Mouse (Mus musculus): Measurements from ENCODE around the gene Pafah1b2.
A peak's percentile ranks its signal among the peaks of the same experiment; 100 is the strongest.

Pafah1b2 gene

GRCm38 (mm10) chr9:45942916-45943315 lies 69.6 kb downstream of the Pafah1b2 start:
- DNase-seq (ENCODE audit: low spot score in 2 of 2): no peak

- DNase-seq (ENCODE audit: low spot score in 2 of 2): no peak
These were observed 70.0 kb downstream of the Pafah1b2 start for GRCm38 (mm10) chr9:45942464-45942863.

GRCm38 (mm10) chr9:45941329-45941888 lies 71.1 kb downstream of the Pafah1b2 start:
- DNase-seq (ENCODE audit: low spot score in 2 of 2): no peak

GRCm38 (mm10) chr9:45939794-45940193 lies 72.7 kb downstream of the Pafah1b2 start:
- no peak for DNase-seq (ENCODE audit: low spot score in 2 of 2)

GRCm38 (mm10) chr9:45938952-45939637 lies 73.4 kb downstream of the Pafah1b2 start:
- DNase-seq (ENCODE audit: low spot score in 2 of 2): no peak

- no peak for DNase-seq (ENCODE audit: low spot score in 2 of 2)
These were observed 74.4 kb downstream of the Pafah1b2 start for GRCm38 (mm10) chr9:45938088-45938487.

GRCm38 (mm10) chr9:45936883-45937282 lies 75.6 kb downstream of the Pafah1b2 start:
- peak in 1 of 2 experiments; percentile 58 for DNase-seq (ENCODE audit: low spot score in 2 of 2)

- no peak for DNase-seq (ENCODE audit: low spot score in 2 of 2)
These were observed 76.8 kb downstream of the Pafah1b2 start, which contains the start of gene Tagln for GRCm38 (mm10) chr9:45935628-45936210. Gene Tagln, minus strand, starts transcription at chr9:45936058.

GRCm38 (mm10) chr9:45932571-45933415 lies 79.7 kb downstream of the Pafah1b2 start:
- DNase-seq (ENCODE audit: low spot score in 2 of 2): no peak

GRCm38 (mm10) chr9:45931958-45932357 lies 80.5 kb downstream of the Pafah1b2 start:
- DNase-seq (ENCODE audit: low spot score in 2 of 2): no peak

GRCm38 (mm10) chr9:45929285-45929684 lies 83.2 kb downstream of the Pafah1b2 start:
- DNase-seq (ENCODE audit: low spot score in 2 of 2): no peak

GRCm38 (mm10) chr9:45919895-45920294 lies 92.6 kb downstream of the Pafah1b2 start:
- no peak for DNase-seq (ENCODE audit: low spot score in 2 of 2)

GRCm38 (mm10) chr9:45917041-45917934 lies 95.2 kb downstream of the Pafah1b2 start:
- DNase-seq (ENCODE audit: low spot score in 2 of 2): peak; percentile 72 to 73

- DNase-seq (ENCODE audit: low spot score in 2 of 2): no peak
These were observed 96.8 kb downstream of the Pafah1b2 start for GRCm38 (mm10) chr9:45915659-45916058.

All from frontal cortex, postnatal 10 days (tissue).